Mouse (Mus musculus): ENCODE data around the gene Tcf20.

The Tcf20 gene

GRCm38 (mm10) chr15:82956310-82956709 is 31.4 kb downstream of the Tcf20 start:
- DNase-seq: no peak

GRCm38 (mm10) chr15:82955286-82955685 is 32.4 kb downstream of the Tcf20 start:
- DNase-seq: no peak

GRCm38 (mm10) chr15:82954034-82954433 is 33.6 kb downstream of the Tcf20 start:
- no peak for DNase-seq

GRCm38 (mm10) chr15:82953096-82953495 is 34.6 kb downstream of the Tcf20 start:
- DNase-seq: no peak

GRCm38 (mm10) chr15:82952292-82952705 is 35.4 kb downstream of the Tcf20 start:
- no peak for DNase-seq

GRCm38 (mm10) chr15:82950246-82950645 is 37.4 kb downstream of the Tcf20 start:
- DNase-seq: no peak

GRCm38 (mm10) chr15:82947431-82947830 is 40.2 kb downstream of the Tcf20 start:
- peak; percentile 66 for DNase-seq

- DNase-seq: no peak
Observed at GRCm38 (mm10) chr15:82944479-82945195, 43.0 kb downstream of the Tcf20 start.

- no peak for DNase-seq
Observed at GRCm38 (mm10) chr15:82941733-82942132, 45.9 kb downstream of the Tcf20 start.

GRCm38 (mm10) chr15:82940494-82941214 is 47.0 kb downstream of the Tcf20 start:
- DNase-seq: no peak

GRCm38 (mm10) chr15:82938155-82938569 is 49.5 kb downstream of the Tcf20 start:
- DNase-seq: no peak

GRCm38 (mm10) chr15:82937428-82937992 is 50.2 kb downstream of the Tcf20 start:
- DNase-seq: no peak

GRCm38 (mm10) chr15:82934971-82935370 is 52.7 kb downstream of the Tcf20 start:
- no peak for DNase-seq

GRCm38 (mm10) chr15:82932936-82933650 is 54.6 kb downstream of the Tcf20 start:
- DNase-seq: peak; percentile 48

GRCm38 (mm10) chr15:82931436-82931835 is 56.2 kb downstream of the Tcf20 start:
- no peak for DNase-seq

- DNase-seq: peak; percentile 34
Observed at GRCm38 (mm10) chr15:82929595-82929994, 58.1 kb downstream of the Tcf20 start.

- no peak for DNase-seq
Observed at GRCm38 (mm10) chr15:82928844-82929243, 58.8 kb downstream of the Tcf20 start.

- DNase-seq: no peak
Observed at GRCm38 (mm10) chr15:82928023-82928422, 59.6 kb downstream of the Tcf20 start.

- DNase-seq: no peak
Observed at GRCm38 (mm10) chr15:82927057-82927456, 60.6 kb downstream of the Tcf20 start.

- no peak for DNase-seq
Observed at GRCm38 (mm10) chr15:82924679-82925425, 62.8 kb downstream of the Tcf20 start.

GRCm38 (mm10) chr15:82923531-82923930 is 64.1 kb downstream of the Tcf20 start:
- DNase-seq: peak; percentile 74

GRCm38 (mm10) chr15:82922755-82923154 is 64.9 kb downstream of the Tcf20 start:
- DNase-seq: no peak

- peak; percentile 75 for DNase-seq
Observed at GRCm38 (mm10) chr15:82922052-82922451, 65.6 kb downstream of the Tcf20 start.
